Mouse (Mus musculus) kidney, postnatal 14 days (tissue): ENCODE measurements at regions not wholly inside any gene's neighbourhood (a gene's known extent, or its start where the extent isn't known, plus 50 kb on each side); places are given as distances from the start of the nearest gene placed in this dataset.

ENCODE experiments used
- DNase-seq: peaks from one replicate; pipeline ENCODE4 v3.0.0; 2022; ENCODE audit warnings: mixed read lengths

GRCm38 (mm10) chr4:64200808-64201190 lies 154.0 kb upstream of the Tnc start:
- DNase-seq = no peak

- no peak for DNase-seq
Observed at GRCm38 (mm10) chr4:64200151-64200807, 153.5 kb upstream of the Tnc start.

GRCm38 (mm10) chr4:64184986-64185385 lies 138.2 kb upstream of the Tnc start:
- no peak for DNase-seq

- peak; percentile 56 for DNase-seq
Observed at GRCm38 (mm10) chr4:64175938-64176337, 129.1 kb upstream of the Tnc start.

GRCm38 (mm10) chr4:64171476-64171875 lies 124.7 kb upstream of the Tnc start:
- DNase-seq = no peak

- DNase-seq = no peak
Observed at GRCm38 (mm10) chr4:64148989-64149463, 102.2 kb upstream of the Tnc start.

GRCm38 (mm10) chr4:64145924-64146323 lies 99.1 kb upstream of the Tnc start:
- no peak for DNase-seq

- DNase-seq = no peak
Observed at GRCm38 (mm10) chr4:64142963-64143362, 96.1 kb upstream of the Tnc start.

- no peak for DNase-seq
Observed at GRCm38 (mm10) chr4:64142356-64142787, 95.6 kb upstream of the Tnc start.

- no peak for DNase-seq
Observed at GRCm38 (mm10) chr4:64139836-64140235, 93.0 kb upstream of the Tnc start.

- DNase-seq = no peak
Observed at GRCm38 (mm10) chr4:64135036-64135435, 88.2 kb upstream of the Tnc start.

GRCm38 (mm10) chr4:64129290-64129689 lies 82.5 kb upstream of the Tnc start:
- DNase-seq = peak; percentile 46

- no peak for DNase-seq
Observed at GRCm38 (mm10) chr4:64124387-64125088, 77.7 kb upstream of the Tnc start.

- no peak for DNase-seq
Observed at GRCm38 (mm10) chr4:64123675-64124074, 76.9 kb upstream of the Tnc start.

- no peak for DNase-seq
Observed at GRCm38 (mm10) chr4:64098247-64098646, 51.4 kb upstream of the Tnc start.
